Mouse (Mus musculus) retina, postnatal 1 day (tissue): ENCODE results near the gene Tufm.

Source experiments
- DNase-seq: peaks from one replicate; pipeline ENCODE4 v3.0.0-alpha.2; 2012

The Tufm gene

GRCm38 (mm10) chr7:126487052-126487483 lies at the start of gene Tufm:
Gene Tufm (plus strand): TSS chr7:126487361.
- peak; percentile 99 for DNase-seq

- no peak for DNase-seq
These were observed 47.0 kb upstream of the Tufm start for GRCm38 (mm10) chr7:126440134-126440533.

- DNase-seq, result no peak
These were observed 43.2 kb upstream of the Tufm start for GRCm38 (mm10) chr7:126443997-126444396.

GRCm38 (mm10) chr7:126444536-126444935 lies 42.6 kb upstream of the Tufm start:
- no peak for DNase-seq

- no peak for DNase-seq
These were observed 41.9 kb upstream of the Tufm start for GRCm38 (mm10) chr7:126445104-126445815.

- no peak for DNase-seq
These were observed 40.9 kb upstream of the Tufm start for GRCm38 (mm10) chr7:126446217-126446616.

- no peak for DNase-seq
These were observed 38.7 kb upstream of the Tufm start for GRCm38 (mm10) chr7:126448481-126448880.

- no peak for DNase-seq
These were observed 37.2 kb upstream of the Tufm start for GRCm38 (mm10) chr7:126449991-126450390.

GRCm38 (mm10) chr7:126450641-126451040 lies 36.5 kb upstream of the Tufm start:
- DNase-seq, result no peak

GRCm38 (mm10) chr7:126452244-126452643 lies 34.9 kb upstream of the Tufm start:
- no peak for DNase-seq

GRCm38 (mm10) chr7:126453861-126454260 lies 33.3 kb upstream of the Tufm start:
- DNase-seq, result no peak

- no peak for DNase-seq
These were observed 31.9 kb upstream of the Tufm start for GRCm38 (mm10) chr7:126455242-126455641.

- DNase-seq, result no peak
These were observed 30.5 kb upstream of the Tufm start for GRCm38 (mm10) chr7:126456382-126457266.

GRCm38 (mm10) chr7:126458225-126458624 lies 28.9 kb upstream of the Tufm start:
- no peak for DNase-seq

- no peak for DNase-seq
These were observed 28.1 kb upstream of the Tufm start for GRCm38 (mm10) chr7:126458844-126459618.

GRCm38 (mm10) chr7:126460623-126461399 lies 26.4 kb upstream of the Tufm start:
- no peak for DNase-seq

GRCm38 (mm10) chr7:126461626-126462025 lies 25.5 kb upstream of the Tufm start:
- no peak for DNase-seq

GRCm38 (mm10) chr7:126463004-126463403 lies 24.2 kb upstream of the Tufm start, which contains the start of gene Atp2a1:
Gene Atp2a1 (minus strand): TSS chr7:126463108.
- DNase-seq, result no peak

- DNase-seq, result no peak
These were observed 23.6 kb upstream of the Tufm start for GRCm38 (mm10) chr7:126463547-126463946.

- DNase-seq, result no peak
These were observed 23.0 kb upstream of the Tufm start for GRCm38 (mm10) chr7:126464121-126464520.

- no peak for DNase-seq
These were observed 22.3 kb upstream of the Tufm start for GRCm38 (mm10) chr7:126464836-126465235.
